Mouse (Mus musculus) midbrain, postnatal 0 days (tissue): Measurements from ENCODE around the gene Tsen2. TPM values are rescaled to one million over a fixed set of nuclear protein-coding genes. Genes with fewer than 3 reads are reported as not detected.

Experiments
- ATAC-seq: fragments of 200-750 bp; cut with Nextera tagmentation; 2 replicates; pipeline ENCODE4 v1.8.0; 2017; ENCODE audit warnings: moderate number of reproducible peaks, mild to moderate bottlenecking, moderate TSS enrichment, moderate library complexity; ENCODE audit not compliant: low FRiP score
- DNase-seq: peaks from one replicate; pipeline ENCODE4 v3.0.0-alpha.2; 2015; ENCODE audit warnings: low spot score
- H3K27ac ChIP-seq: fragments of 300-500 bp; sonication (generic); 2 replicates; pipeline ENCODE4 v1.5.1; 2014; ENCODE audit warnings: low read depth, mild to moderate bottlenecking, low read length, mixed read lengths
- H3K27me3 ChIP-seq: fragments of 300-500 bp; sonication (generic); 2 replicates; pipeline ENCODE4 v1.6.1; 2014; ENCODE audit warnings: low read length, control low read depth, mixed read lengths; ENCODE audit not compliant: insufficient read depth
- H3K36me3 ChIP-seq: fragments of 300-500 bp; sonication (generic); 2 replicates; pipeline ENCODE4 v1.6.1; 2014; ENCODE audit warnings: low read length, control low read depth, mixed read lengths; ENCODE audit not compliant: insufficient read depth
- H3K4me1 ChIP-seq: fragments of 300-500 bp; sonication (generic); 2 replicates; pipeline ENCODE4 v1.6.1; 2014; ENCODE audit warnings: mild to moderate bottlenecking, control low read depth, antibody characterized with exemption, low read length, mixed read lengths; ENCODE audit not compliant: insufficient read depth
- H3K4me2 ChIP-seq: fragments of 300-500 bp; sonication (generic); 2 replicates; pipeline ENCODE4 v1.6.1; 2014; ENCODE audit warnings: low read depth, mild to moderate bottlenecking, low read length, mixed read lengths; ENCODE audit not compliant: poor library complexity, severe bottlenecking
- H3K4me3 ChIP-seq: fragments of 300-500 bp; sonication (generic); 2 replicates; pipeline ENCODE4 v1.5.1; 2014; ENCODE audit warnings: low read depth, mild to moderate bottlenecking, low read length, moderate library complexity
- H3K9ac ChIP-seq: fragments of 300-500 bp; sonication (generic); replicated peaks from 2 replicates; pipeline ENCODE4 v1.6.1; 2014; ENCODE audit warnings: mild to moderate bottlenecking, low read length, moderate library complexity, mixed read lengths; ENCODE audit not compliant: poor library complexity, severe bottlenecking
- H3K9me3 ChIP-seq: fragments of 300-500 bp; sonication (generic); 2 replicates; pipeline ENCODE4 v1.6.1; 2016; ENCODE audit warnings: low read length, control low read depth
- CTCF ChIP-seq: IDR thresholded peaks from 2 replicates; pipeline ENCODE4 v1.5.1; 2016; ENCODE audit warnings: antibody characterized with exemption, mild to moderate bottlenecking
- WGBS: fragments of 180-500 bp; shearing (Covaris S2); extraction: QIAGEN DNeasy Blood & Tissue Kit; methylation state at CpG from one replicate; pipeline ENCODE4 v1.1.7; 2014; 5-methylcytosine and 5-hydroxymethylcytosine counted together
- polyA plus RNA-seq: library from polyadenylated mRNA; unstranded; fragments of >200 nt; fragmentation: Nextera tagmentation; extraction: Ambion mirVana; gene quantifications from 2 replicates; pipeline ENCODE4 v1.2.1, GENCODE M21; 2015
- total RNA-seq: library from RNA; depleted of rRNA; stranded (reverse); fragments of >200 nt; gene quantifications from 2 replicates; pipeline ENCODE4 v1.2.3, GENCODE M21; 2014; rRNA removed

The Tsen2 gene
- total and polyA plus RNA-seq, 2 experiments from 2014 or later: 15.0 to 24.1 TPM

DNA sequence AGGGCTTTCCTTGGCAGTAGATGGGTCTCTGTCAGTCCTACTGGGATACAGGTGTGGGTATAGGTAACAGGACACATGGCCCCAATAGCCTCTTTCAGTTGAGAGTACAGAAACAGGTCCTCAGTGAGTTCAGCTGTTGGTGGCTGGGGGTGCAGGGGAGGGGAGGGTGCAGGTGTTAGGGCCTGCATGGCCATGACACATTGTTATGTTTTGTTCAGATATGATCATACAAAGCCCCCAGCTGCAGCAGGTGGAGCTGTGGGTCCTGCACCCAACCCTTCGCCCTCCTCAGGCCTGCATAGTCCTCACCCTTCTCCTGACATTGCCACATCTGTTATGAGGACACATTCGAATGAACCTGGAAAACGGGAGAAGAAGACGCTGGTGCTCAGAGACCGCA, 65.8 kb downstream of the Tsen2 start:
- Histone ChIP-seq H3K27ac (no peak overlapping the region), H3K4me1 (no peaks in the 10 kb centered on the region), H3K4me3 (no peak overlapping the region), H3K36me3 (peaks cover 30% of the 10 kb centered on the region), H3K4me2 (no peak overlapping the region), H3K27me3 (no peaks in the 10 kb centered on the region), H3K9ac (no peak overlapping the region), H3K9me3 (no peaks in the 10 kb centered on the region)
- ATAC-seq (no peak), DNase-seq (no peak)
- TF ChIP-seq CTCF: no peak
- 97% methylated on average over 5 of the region's 5 CpGs for WGBS

DNA sequence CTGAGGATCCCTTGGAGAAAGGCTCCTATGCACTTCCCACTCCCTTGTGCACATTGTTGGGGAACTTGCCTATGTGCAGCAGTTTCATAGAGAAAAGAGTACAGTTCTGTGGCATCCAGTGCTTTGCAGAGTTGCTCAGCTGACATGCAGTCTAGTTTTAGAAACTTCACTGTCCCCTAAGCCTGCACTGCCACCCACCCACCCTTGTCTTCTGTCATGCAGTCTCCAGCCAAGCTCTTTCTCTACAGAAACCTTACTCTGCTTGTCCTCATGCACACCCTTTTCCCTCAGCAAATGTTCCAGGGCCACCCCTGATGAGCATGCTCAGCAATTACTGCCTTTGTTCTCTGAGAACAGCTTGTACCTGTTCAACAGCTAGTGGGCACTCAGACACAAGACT, 69.3 kb downstream of the Tsen2 start:
- no peak for TF ChIP-seq CTCF
- H3K4me3 ChIP-seq: no peak overlapping the region
- H3K9me3 ChIP-seq: no peaks in the 10 kb centered on the region
- ATAC-seq (no peak), DNase-seq (no peak)
- H3K4me1 ChIP-seq: no peaks in the 10 kb centered on the region
- H3K27ac ChIP-seq: no peak overlapping the region
- H3K9ac ChIP-seq: no peak overlapping the region
- no peaks in the 10 kb centered on the region for H3K27me3 ChIP-seq
- peaks cover 59% of the 10 kb centered on the region for H3K36me3 ChIP-seq
- H3K4me2 ChIP-seq: no peak overlapping the region

- 84% methylated on average over 3 of the region's 3 CpGs for whole genome bisulfite sequencing
- no peaks in the 10 kb centered on the region for H3K4me1 ChIP-seq
- DNase-seq: no peak
- H3K9ac ChIP-seq: no peak overlapping the region
- no peak overlapping the region for H3K4me3 ChIP-seq
- no peaks in the 10 kb centered on the region for H3K27me3 ChIP-seq
- no peak overlapping the region for H3K27ac ChIP-seq
- peaks cover 68% of the 10 kb centered on the region for H3K36me3 ChIP-seq
- ATAC-seq: no peak
- H3K4me2 ChIP-seq: no peak overlapping the region
- H3K9me3 ChIP-seq: no peaks in the 10 kb centered on the region
- TF ChIP-seq CTCF: peak; percentile 9; the same call in 1 of the 2 replicates
Observed at GRCm38 (mm10) chr6:115615983-115616382, 71.5 kb downstream of the Tsen2 start.

DNA sequence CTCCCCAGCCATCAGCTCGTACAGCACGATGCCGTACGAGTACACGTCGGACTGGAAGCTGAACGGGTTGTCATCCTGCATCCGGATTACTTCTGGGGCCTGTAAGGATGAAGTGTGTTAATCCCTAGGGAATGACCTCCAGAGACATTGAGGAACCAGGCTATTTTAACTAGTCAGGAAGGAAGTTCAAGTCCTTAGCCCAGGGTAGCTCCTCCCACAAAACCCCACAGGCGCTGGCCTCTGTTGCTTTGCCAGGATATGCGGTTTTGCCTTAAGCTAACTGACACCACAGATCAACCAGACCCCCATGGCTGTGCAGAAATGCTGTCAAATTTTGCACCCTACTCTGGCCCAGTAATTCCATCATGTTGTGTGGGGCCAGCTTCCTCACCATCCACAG, 75.4 kb downstream of the Tsen2 start:
- no peak for DNase-seq
- ATAC-seq: no peak
- TF ChIP-seq CTCF: no peak

DNA sequence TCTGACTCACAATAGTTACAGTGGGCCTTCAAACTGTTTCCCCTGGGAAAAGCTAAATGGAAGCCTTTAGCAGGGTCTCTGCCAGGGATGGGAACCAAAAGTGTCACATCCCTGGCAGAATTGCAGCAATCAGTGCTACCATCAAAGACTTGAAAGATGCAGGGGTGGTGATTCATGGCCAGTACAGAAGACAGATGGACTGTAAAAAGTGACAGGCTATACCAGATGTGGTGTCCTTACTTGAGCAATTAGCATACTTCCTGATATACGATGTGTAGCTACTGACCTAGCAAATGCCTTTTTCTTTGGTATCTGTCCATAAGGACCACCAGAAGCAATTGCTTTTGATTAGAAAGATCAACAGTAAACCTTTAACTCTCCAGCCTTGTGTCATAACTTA, 76.5 kb downstream of the Tsen2 start:
- Histone ChIP-seq H3K9me3 (no peaks in the 10 kb centered on the region), H3K9ac (no peak overlapping the region), H3K27me3 (no peaks in the 10 kb centered on the region), H3K36me3 (peaks cover 86% of the 10 kb centered on the region), H3K27ac (no peak overlapping the region), H3K4me3 (no peak overlapping the region), H3K4me1 (no peaks in the 10 kb centered on the region), H3K4me2 (no peak overlapping the region)
- DNase-seq: no peak
- no peak for ATAC-seq
- 98% methylated on average over 1 of the region's 1 CpGs for WGBS
- TF ChIP-seq CTCF: no peak

More for the DNA sequence above, 75.4 kb downstream of the Tsen2 start:
- H3K4me2 ChIP-seq: no peak overlapping the region
- H3K27me3 ChIP-seq: no peaks in the 10 kb centered on the region
- 88% methylated on average over 10 of the region's 10 CpGs for WGBS
- no peak overlapping the region for H3K27ac ChIP-seq
- peaks cover 77% of the 10 kb centered on the region for H3K36me3 ChIP-seq
- H3K4me1 ChIP-seq: no peaks in the 10 kb centered on the region
- no peaks in the 10 kb centered on the region for H3K9me3 ChIP-seq
- H3K4me3 ChIP-seq: no peak overlapping the region
- no peak overlapping the region for H3K9ac ChIP-seq

DNA sequence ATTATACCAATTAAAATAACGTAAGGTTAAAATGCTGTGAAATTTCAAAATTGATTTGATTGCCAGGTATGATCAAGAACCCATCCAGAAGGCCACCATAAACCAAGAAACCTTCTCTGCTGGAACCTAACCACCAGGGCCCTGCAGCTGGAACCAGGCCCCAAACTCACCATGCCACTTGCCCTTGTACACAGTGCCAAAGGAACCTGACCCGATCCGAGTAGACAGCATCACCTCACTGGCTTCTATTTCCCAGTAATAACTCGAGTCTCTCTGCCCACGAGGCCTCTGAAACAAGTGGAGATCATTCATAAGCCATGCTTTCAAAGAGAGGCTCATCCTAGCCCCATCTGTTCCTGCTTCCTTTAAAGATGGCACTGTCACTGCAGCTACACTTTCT, 81.7 kb downstream of the Tsen2 start:
- Histone ChIP-seq H3K36me3 (peaks cover 61% of the 10 kb centered on the region), H3K9ac (no peak overlapping the region), H3K4me3 (no peak overlapping the region), H3K27ac (no peak overlapping the region), H3K9me3 (no peaks in the 10 kb centered on the region), H3K4me1 (no peaks in the 10 kb centered on the region), H3K4me2 (no peak overlapping the region), H3K27me3 (no peaks in the 10 kb centered on the region)
- no peak for DNase-seq
- 92% methylated on average over 5 of the region's 5 CpGs for WGBS
- TF ChIP-seq CTCF: no peak
- no peak for ATAC-seq

Other genes with a start within 250 kb of the Tsen2 start
- 2.0 TPM in 1 of 2 replicates, not detected in the other for gene Pparg, start 183.7 kb upstream of the Tsen2 start, total RNA-seq
- 0.25 and 0.33 TPM in 2 replicates for gene Pparg, start 183.7 kb upstream of the Tsen2 start, polyA plus RNA-seq
- gene Mkrn2os, start 47.9 kb downstream of the Tsen2 start, total RNA-seq: 0.19 TPM in 1 of 2 replicates, not detected in the other
- 0.28 and 0.36 TPM in 2 replicates for gene Mkrn2os, start 47.9 kb downstream of the Tsen2 start, polyA plus RNA-seq
- 19.1 and 26.1 TPM in 2 replicates for gene Mkrn2, start 57.2 kb downstream of the Tsen2 start, total RNA-seq
- gene Mkrn2, start 57.2 kb downstream of the Tsen2 start, polyA plus RNA-seq: 34.4 and 41.4 TPM in 2 replicates
- gene Raf1, start 132.0 kb downstream of the Tsen2 start, total RNA-seq: 195 and 196 TPM in 2 replicates
- gene Raf1, start 132.0 kb downstream of the Tsen2 start, polyA plus RNA-seq: 88.2 and 89.1 TPM in 2 replicates
- 0.99 and 1.5 TPM in 2 replicates for gene Tmem40, start 217.7 kb downstream of the Tsen2 start, total RNA-seq
- 1.5 TPM in 2 replicates for gene Tmem40, start 217.7 kb downstream of the Tsen2 start, polyA plus RNA-seq
- 9.3 and 10.2 TPM in 2 replicates for gene Cand2, start 229.9 kb downstream of the Tsen2 start, total RNA-seq
- 4.2 and 4.3 TPM in 2 replicates for gene Cand2, start 229.9 kb downstream of the Tsen2 start, polyA plus RNA-seq